Mouse (Mus musculus): ENCODE measurements around the gene Ambn.

- TF ChIP-seq POLR2A (IDR thresholded peaks at IDR 0.05; ENCODE audit: low read depth, low read length) (no peak), E2F4 (IDR thresholded peaks at IDR 0.05; ENCODE audit: insufficient replicate concordance, low read depth, low read length) (no peak), EP300 (IDR thresholded peaks at IDR 0.05; ENCODE audit: low read length) (no peak), ZKSCAN1 (IDR thresholded peaks at IDR 0.05; ENCODE audit: borderline replicate concordance, low read depth, low read length) (no peak), HCFC1 (IDR thresholded peaks at IDR 0.05; ENCODE audit: low read depth, low read length) (no peak), CTCF (conservative IDR thresholded peaks at IDR 0.05 in 1 of 2, IDR thresholded peaks at IDR 0.05 in 1 of 2; ENCODE audit: low read depth in 2 of 2, low read length in 2 of 2) (no peak), MAFK (IDR thresholded peaks at IDR 0.05; ENCODE audit: insufficient replicate concordance, low read length) (no peak), USF2 (conservative IDR thresholded peaks at IDR 0.05; ENCODE audit: low read depth, low read length) (no peak), MYC (IDR thresholded peaks at IDR 0.05; ENCODE audit: low read depth, low read length) (no peak), TBP (conservative IDR thresholded peaks at IDR 0.05; ENCODE audit: low read depth, low read length) (no peak), POLR2AphosphoS2 (IDR thresholded peaks at IDR 0.05; ENCODE audit: low read depth, low read length) (no peak), MAZ (IDR thresholded peaks at IDR 0.05; ENCODE audit: low read depth, low read length) (no peak)
Observed at GRCm38 (mm10) chr5:88489004-88489403, 33.2 kb downstream of the Ambn start.

Data from CH12.LX (cell line).